Comparison of ENCODE assay signal across 28 mouse cellular contexts in the genomic region with DNA sequence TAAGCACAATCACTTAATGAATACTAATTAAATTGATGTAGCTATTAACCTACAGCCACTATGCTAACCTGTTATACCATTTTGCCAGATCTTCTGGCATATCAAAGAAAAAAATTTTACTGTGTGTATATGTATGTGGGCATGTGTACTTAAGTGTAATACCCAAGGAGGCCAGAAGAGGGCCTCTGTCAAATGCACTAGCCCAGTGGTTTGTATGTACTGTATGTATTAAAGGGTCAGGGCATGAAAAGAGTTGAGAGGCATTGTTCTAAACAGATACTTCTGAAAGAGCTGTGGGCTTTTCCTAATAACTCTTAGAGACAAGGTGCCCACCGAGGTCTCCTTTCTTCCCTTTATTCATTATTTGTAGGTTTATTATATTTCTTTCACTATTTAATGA.
DNase-seq lines count a peak whose midpoint lies in the region; ATAC-seq and TF ChIP-seq lines count a peak whose summit lies in the region.
"Had no signal": no experiment of that assay in that cellular context is flagged by ENCODE, and none has a peak within 500 bp of the region (broad histone marks: within the 10 kb centered on the region; RNA-seq: fewer than 3 reads in every experiment).

No protein-coding gene starts in this region.

- no peaks in the 10 kb centered on the region for H3K4me1 ChIP-seq in heart, adult 2 months (ENCODE audit: control insufficient read depth, insufficient read depth, low read length)
- no peaks in the 10 kb centered on the region for H3K4me1 ChIP-seq in lung, embryonic 14.5 days (ENCODE audit: insufficient read depth)
- H3K4me1 ChIP-seq in lung, adult 2 months (ENCODE audit: control insufficient read depth, insufficient read depth, low read length), result no peaks in the 10 kb centered on the region
- H3K4me1 ChIP-seq: heart, embryonic 13.5 days; liver, embryonic 15.5 days; megakaryocyte, embryonic 14.5 days; stomach, embryonic 15.5 days had no signal

- 97% methylated on average over 1 of the region's 1 CpGs for WGBS in heart, adult 2 months
- 88% methylated on average over 1 of the region's 1 CpGs for WGBS in lung, embryonic 14.5 days
- WGBS in lung, adult 2 months, result 94% methylated on average over 1 of the region's 1 CpGs

- H3K4me2 ChIP-seq in lung, embryonic 14.5 days, result no peak overlapping the region
- H3K4me2 ChIP-seq: heart, embryonic 13.5 days; hindbrain, embryonic 15.5 days; liver, embryonic 15.5 days; stomach, embryonic 15.5 days had no signal

- no peaks in the 10 kb centered on the region for H3K36me3 ChIP-seq in heart, adult 2 months (ENCODE audit: control insufficient read depth, insufficient read depth, low read length)
- H3K36me3 ChIP-seq in lung, embryonic 14.5 days (ENCODE audit: insufficient read depth), result no peaks in the 10 kb centered on the region
- H3K36me3 ChIP-seq: hindbrain, embryonic 15.5 days; liver, embryonic 15.5 days; stomach, embryonic 15.5 days had no signal

- TF ChIP-seq POLR2A in heart, adult 2 months (IDR thresholded peaks at IDR 0.05; ENCODE audit: insufficient read depth, low read depth, low read length), result no peak
- TF ChIP-seq POLR2A in lung, adult 2 months (IDR thresholded peaks at IDR 0.05; ENCODE audit: borderline replicate concordance, extremely low read depth, low read depth, low read length), result no peak

- H3K9ac ChIP-seq in heart, adult 2 months (ENCODE audit: low read depth, low read length), result no peak overlapping the region
- H3K9ac ChIP-seq in lung, embryonic 14.5 days, result no peak overlapping the region
- H3K9ac ChIP-seq: heart, embryonic 13.5 days; hindbrain, embryonic 15.5 days; liver, embryonic 15.5 days; stomach, embryonic 15.5 days had no signal

- TF ChIP-seq EP300 in heart, adult 2 months (IDR thresholded peaks at IDR 0.05; ENCODE audit: insufficient read depth, low read depth, low read length), result no peak

- 0 out of 2 replicates have a peak, but pooled peaks have one; percentile 14 for TF ChIP-seq CTCF in heart, adult 2 months (IDR thresholded peaks at IDR 0.05)
- 0 out of 2 replicates have a peak, but pooled peaks have one; percentile 2 for TF ChIP-seq CTCF in lung, embryonic 14.5 days (IDR thresholded peaks at IDR 0.05; ENCODE audit: low read depth)
- TF ChIP-seq CTCF in lung, adult 2 months (IDR thresholded peaks at IDR 0.05; ENCODE audit: insufficient read depth, low read length), result no peak

- H3K79me2 ChIP-seq in heart, adult 2 months (replicated peaks; ENCODE audit: control insufficient read depth, insufficient read depth, low read length), result no peaks in the 10 kb centered on the region

- H3K9me3 ChIP-seq in lung, embryonic 14.5 days (ENCODE audit: low read depth, low read length), result no peaks in the 10 kb centered on the region
- H3K9me3 ChIP-seq: hindbrain, embryonic 15.5 days; liver, embryonic 15.5 days; stomach, embryonic 15.5 days had no signal

- no peaks in the 10 kb centered on the region for H3K27me3 ChIP-seq in heart, adult 2 months (ENCODE audit: control insufficient read depth, insufficient read depth, low read length)
- H3K27me3 ChIP-seq in lung, embryonic 14.5 days (ENCODE audit: insufficient read depth, low read length), result no peaks in the 10 kb centered on the region
- H3K27me3 ChIP-seq: heart, embryonic 13.5 days; hindbrain, embryonic 15.5 days; liver, embryonic 15.5 days; megakaryocyte, embryonic 14.5 days; stomach, embryonic 15.5 days had no signal

- intact Hi-C loops in heart, adult 2 months (cut with DNase I), result no loop called here

- ATAC-seq in lung, embryonic 14.5 days (ENCODE audit: insufficient read depth), result no peak
- ATAC-seq: lung, postnatal 0 days had no signal

- H3K27ac ChIP-seq in heart, adult 2 months, result no peak overlapping the region
- H3K27ac ChIP-seq in lung, embryonic 14.5 days (ENCODE audit: low read depth), result no peak overlapping the region
- H3K27ac ChIP-seq: heart, embryonic 13.5 days; hindbrain, embryonic 15.5 days; liver, embryonic 15.5 days; stomach, embryonic 15.5 days had no signal

- no peak for DNase-seq in heart, adult 2 months
- DNase-seq in heart, adult 18-20 months, result no peak
- no peak for DNase-seq in lung, embryonic 14.5 days
- no peak for DNase-seq in lung, adult 2 months
- DNase-seq in R1 (ENCODE audit: low read depth, low spot score), result peak; percentile 50
- no peak for DNase-seq in adrenal gland, postnatal 14 days
- no peak for DNase-seq in yolk sac, embryonic 10.5 days (ENCODE audit: low spot score)
- DNase-seq: adrenal gland, postnatal 25 days; cerebellum, adult 18-20 months; cerebellum, postnatal 10 days; gastrocnemius, postnatal 36 days; heart, postnatal 10 days; kidney, adult 18-20 months; kidney, postnatal 36 days; layer of hippocampus, postnatal 36 days; liver; lung, postnatal 4 days; midbrain, embryonic 14.5 days; retina, postnatal 1 day; right cerebral cortex, postnatal 14 days; thymus, postnatal 14 days had no signal

- H3K4me3 ChIP-seq in heart, adult 2 months, result no peak overlapping the region
- H3K4me3 ChIP-seq in lung, embryonic 14.5 days (ENCODE audit: low read depth, low read length), result no peak overlapping the region
- H3K4me3 ChIP-seq in lung, adult 2 months (replicated peaks; ENCODE audit: extremely low read depth, low read depth, low read length), result no peak overlapping the region
- H3K4me3 ChIP-seq: erythroblast, embryonic 14.5 days; heart, embryonic 13.5 days; hindbrain, embryonic 15.5 days; liver, embryonic 15.5 days; megakaryocyte, embryonic 14.5 days; stomach, embryonic 15.5 days had no signal
